Mouse (Mus musculus) ES-E14 (cell line): ENCODE data around the gene Btg3. TPM values are rescaled to one million over a fixed set of nuclear protein-coding genes. Genes with fewer than 3 reads are reported as not detected.

Experiments used
- DNase-seq: peaks from one replicate; pipeline ENCODE4 v3.0.0-alpha.2; 2013; ENCODE audit warnings: low read depth, low spot score
- H3K27ac ChIP-seq: 2 replicates; pipeline ENCODE4 v1.5.1; 2012; ENCODE audit warnings: low read depth, mild to moderate bottlenecking, low read length, moderate library complexity, mixed read lengths; ENCODE audit not compliant: poor library complexity, insufficient read depth, severe bottlenecking
- H3K36me3 ChIP-seq: 2 replicates; pipeline ENCODE4 v1.6.1; 2012; ENCODE audit warnings: mild to moderate bottlenecking, low read length, moderate library complexity, mixed read lengths; ENCODE audit not compliant: control insufficient read depth, poor library complexity, insufficient read depth, severe bottlenecking
- H3K4me1 ChIP-seq, 2 experiments: fragments of 150-350 bp in 1 of 2; sonication (generic) in 1 of 2; 2 replicates each; pipeline ENCODE4 v1.6.1; 2012; ENCODE audit warnings: low read length in 2 of 2, mild to moderate bottlenecking in 1 of 2, mixed read lengths in 1 of 2; ENCODE audit not compliant: control insufficient read depth in 2 of 2, insufficient read depth in 2 of 2, poor library complexity in 1 of 2
- H3K4me3 ChIP-seq, 2 experiments: fragments of 150-350 bp in 1 of 2; sonication (generic) in 1 of 2; 2 replicates each; pipeline ENCODE4 v1.5.1; 2012; ENCODE audit warnings: low read length in 2 of 2, low read depth in 1 of 2, mild to moderate bottlenecking in 1 of 2, mixed read lengths in 1 of 2; ENCODE audit not compliant: insufficient read depth in 1 of 2, poor library complexity in 1 of 2, severe bottlenecking in 1 of 2
- H3K9ac ChIP-seq: 2 replicates; pipeline ENCODE4 v1.6.1; 2012; ENCODE audit warnings: low read depth, mild to moderate bottlenecking, low read length, mixed read lengths; ENCODE audit not compliant: poor library complexity, insufficient read depth, severe bottlenecking
- H3K9me3 ChIP-seq: fragments of 150-350 bp; sonication (generic); 2 replicates; pipeline ENCODE4 v1.6.1; 2012; ENCODE audit warnings: low read depth, mild to moderate bottlenecking, low read length; ENCODE audit not compliant: control insufficient read depth, insufficient read depth
- CHD2 ChIP-seq: IDR thresholded peaks from 2 replicates; pipeline ENCODE4 v1.6.1; 2014; ENCODE audit warnings: mild to moderate bottlenecking, low read depth, low read length, inconsistent platforms
- HCFC1 ChIP-seq: IDR thresholded peaks from 2 replicates; pipeline ENCODE4 v1.6.1; 2012; ENCODE audit warnings: low read length, inconsistent platforms, borderline replicate concordance; ENCODE audit not compliant: insufficient read depth
- MAFK ChIP-seq: IDR thresholded peaks from 2 replicates; pipeline ENCODE4 v1.6.1; 2014; ENCODE audit warnings: mild to moderate bottlenecking, low read depth, low read length, inconsistent platforms; ENCODE audit not compliant: insufficient read depth
- ZC3H11A ChIP-seq: IDR thresholded peaks from 2 replicates; pipeline ENCODE4 v1.6.1; 2012; ENCODE audit warnings: low read depth, mild to moderate bottlenecking, inconsistent platforms, low read length, borderline replicate concordance
- ZNF384 ChIP-seq: IDR thresholded peaks from 2 replicates; pipeline ENCODE4 v1.6.1; 2012; ENCODE audit warnings: low read depth, low read length, inconsistent platforms
- in situ Hi-C, 2 experiments: fragments of 600-800 bp; cut with MboI; formaldehyde crosslinking; loops; one replicate each; pipeline ENCODE4 v1.15.1; 2025; ENCODE audit warnings: low sequenced_read_pairs in 2 of 2, inconsistent platforms in 1 of 2; ENCODE audit not compliant: unreplicated experiment in 2 of 2
- total RNA-seq: library from RNA; depleted of rRNA; stranded (reverse); fragments of 300-350 nt; gene quantifications from 2 replicates; pipeline ENCODE4 v1.2.3, GENCODE M21; 2012

The Btg3 gene
- total RNA-seq, 1 experiment, result 27.9 TPM

DNA sequence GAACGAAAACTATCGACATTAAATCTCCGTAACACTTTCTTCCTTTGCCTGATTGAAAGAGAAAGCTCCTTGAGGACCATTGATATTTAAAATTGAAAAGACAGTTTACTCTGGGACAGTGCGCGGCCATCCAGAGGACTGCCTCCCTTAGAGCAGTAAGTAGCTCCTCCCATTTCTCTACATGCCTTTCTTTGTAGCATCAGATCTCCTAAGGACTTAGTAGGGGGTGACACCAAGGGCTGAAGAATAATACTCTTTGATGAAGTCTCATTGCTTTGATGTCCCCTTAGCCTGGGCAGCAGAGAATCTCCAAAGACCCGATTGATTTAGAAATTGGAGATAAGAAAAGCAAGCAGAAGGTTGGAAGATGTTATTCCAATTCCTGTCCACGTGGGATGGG is 55.4 kb downstream of the Btg3 start:
- no peak overlapping the region for H3K27ac ChIP-seq
- in situ Hi-C loops, result no loop called here
- H3K9ac ChIP-seq, result no peak overlapping the region
- no peaks in the 10 kb centered on the region for H3K9me3 ChIP-seq
- no peaks in the 10 kb centered on the region for H3K4me1 ChIP-seq
- TF ChIP-seq ZNF384, result no peak
- no peak for TF ChIP-seq ZC3H11A
- no peak for TF ChIP-seq HCFC1
- TF ChIP-seq CHD2, result no peak
- no peak overlapping the region for H3K4me3 ChIP-seq
- DNase-seq, result no peak
- H3K36me3 ChIP-seq, result peaks cover 2% of the 10 kb centered on the region; the same call in 1 of the 2 replicates

DNA sequence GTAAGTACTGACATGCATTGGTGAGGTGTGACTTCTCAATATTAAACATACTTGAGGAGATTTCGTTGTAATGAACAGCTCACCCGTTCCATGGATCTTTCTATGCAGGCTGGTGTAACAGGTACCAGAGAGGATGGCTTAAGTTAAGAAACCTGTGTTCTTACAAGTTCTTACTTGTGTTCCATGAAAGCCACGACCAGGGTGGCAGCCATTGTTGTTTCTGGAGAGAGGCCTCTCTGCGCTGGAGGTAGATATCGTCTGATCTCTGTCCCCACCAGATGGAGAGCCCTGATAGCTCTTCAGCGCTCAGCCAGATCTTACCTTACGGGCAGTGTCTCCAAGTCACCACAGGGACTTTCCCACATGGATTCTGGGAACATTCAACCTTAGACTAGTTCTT is 57.3 kb downstream of the Btg3 start:
- no peak for DNase-seq
- TF ChIP-seq CHD2, result no peak
- TF ChIP-seq ZNF384, result no peak
- no peak for TF ChIP-seq MAFK
- TF ChIP-seq HCFC1, result no peak
- TF ChIP-seq ZC3H11A, result no peak
- Histone ChIP-seq H3K4me3 (no peak overlapping the region), H3K9me3 (no peaks in the 10 kb centered on the region), H3K9ac (no peak overlapping the region), H3K36me3 (no peaks in the 10 kb centered on the region), H3K4me1 (peaks cover 0 to under 1% of the 10 kb centered on the region in 2 experiments; a peak in 1 of 4 replicates), H3K27ac (no peak overlapping the region)
- in situ Hi-C loops, result no loop called here

- TF ChIP-seq HCFC1, result no peak
- TF ChIP-seq CHD2, result no peak
- no peak for TF ChIP-seq ZNF384
- no peak for TF ChIP-seq MAFK
- no peak for TF ChIP-seq ZC3H11A
- H3K9me3 ChIP-seq, result no peaks in the 10 kb centered on the region
- peaks cover 0 to 3% of the 10 kb centered on the region in 2 experiments; a peak in 2 of 4 replicates for H3K4me1 ChIP-seq
- in situ Hi-C loops, result no loop called here
- DNase-seq, result no peak
- H3K4me3 ChIP-seq, result no peak overlapping the region
- no peak overlapping the region for H3K27ac ChIP-seq
- H3K9ac ChIP-seq, result no peak overlapping the region
- H3K36me3 ChIP-seq, result no peaks in the 10 kb centered on the region
Measured at GRCm38 (mm10) chr16:78317960-78318359, 59.0 kb downstream of the Btg3 start.

- H3K27ac ChIP-seq, result no peak overlapping the region
- in situ Hi-C loops, result no loop called here
- H3K4me3 ChIP-seq, result no peak overlapping the region
- no peaks in the 10 kb centered on the region for H3K36me3 ChIP-seq
- peak; percentile 56 for DNase-seq
- H3K9ac ChIP-seq, result no peak overlapping the region
- H3K4me1 ChIP-seq, result peaks cover 0 to 3% of the 10 kb centered on the region in 2 experiments; a peak in 2 of 4 replicates
- H3K9me3 ChIP-seq, result no peaks in the 10 kb centered on the region
- TF ChIP-seq ZC3H11A, result peak; percentile 78; the same call in 1 of the 2 replicates
- TF ChIP-seq CHD2, result no peak
- TF ChIP-seq HCFC1, result no peak
- TF ChIP-seq MAFK, result no peak
Measured at GRCm38 (mm10) chr16:78316849-78317248, 60.1 kb downstream of the Btg3 start.

DNA sequence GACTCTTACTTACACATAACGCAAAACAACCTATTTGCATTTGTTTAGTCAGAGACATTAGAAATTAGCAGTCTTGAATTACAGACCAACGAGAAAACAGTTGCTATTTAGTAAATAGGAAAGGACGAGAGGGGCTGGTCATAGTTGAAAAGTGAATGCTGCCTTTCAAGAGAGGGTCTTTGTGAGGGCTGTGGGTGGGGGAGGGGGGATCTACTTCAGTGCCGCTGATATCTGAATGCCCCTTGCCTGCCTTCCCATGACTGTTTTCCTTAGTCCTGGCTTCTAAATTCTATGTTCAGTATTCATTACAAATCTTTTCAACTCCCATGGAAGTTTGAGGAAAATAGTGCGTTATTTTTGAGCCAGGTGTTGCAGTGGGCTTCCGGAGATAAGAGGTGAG is 63.0 kb downstream of the Btg3 start:
- Histone ChIP-seq H3K9me3 (no peaks in the 10 kb centered on the region), H3K4me1 (peaks cover 0 to 3% of the 10 kb centered on the region in 2 experiments; a peak in 2 of 4 replicates), H3K36me3 (no peaks in the 10 kb centered on the region), H3K9ac (no peak overlapping the region), H3K27ac (no peak overlapping the region), H3K4me3 (no peak overlapping the region)
- no peak for DNase-seq
- TF ChIP-seq ZNF384, result no peak
- TF ChIP-seq CHD2, result no peak
- no peak for TF ChIP-seq ZC3H11A
- TF ChIP-seq HCFC1, result no peak
- in situ Hi-C loops, result no loop called here
